Mouse (Mus musculus) left cerebral cortex, postnatal 25 days (tissue): ENCODE data around the gene C330021F23Rik. TPM values are rescaled to one million over a fixed set of nuclear protein-coding genes. Genes with fewer than 3 reads are reported as not detected.

ENCODE experiments used
- DNase-seq, 2 experiments: peaks; one replicate each; pipeline ENCODE4 v3.0.0; 2022; ENCODE audit warnings: low spot score in 2 of 2, mixed read lengths in 1 of 2
- intact Hi-C: fragments of 180-260 bp; cut with DNase I; formaldehyde crosslinking; loops from one replicate; pipeline ENCODE4 v1.15.1; 2025
- total RNA-seq, 2 experiments: library from RNA; stranded (reverse); gene quantifications; 2 replicates each; pipeline ENCODE4 v1.2.3; 2021

Gene C330021F23Rik
- total RNA-seq, 2 experiments from 2014 or later, result not detected

DNA sequence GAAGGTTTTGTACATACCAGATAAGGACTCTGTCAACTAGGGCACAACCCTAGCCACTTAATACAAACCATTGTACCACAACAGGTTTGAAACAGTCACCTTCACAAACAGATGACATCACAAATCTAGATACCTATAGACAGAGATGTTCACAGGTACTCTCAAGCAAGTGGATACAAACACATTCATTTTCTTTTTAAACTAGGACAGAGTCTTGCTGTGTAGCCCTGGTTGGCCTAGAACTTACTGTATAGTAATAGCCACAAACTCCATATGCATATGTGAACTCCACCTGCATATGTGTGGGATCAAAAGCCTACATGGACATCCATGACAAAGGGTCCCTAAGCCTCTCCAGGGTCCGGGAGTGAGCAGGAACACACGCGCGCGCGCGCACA lies 19.2 kb downstream of the C330021F23Rik start, which contains the start of gene Camsap3:
Camsap3 (plus strand) TSS at position 301 of the 398 bp plus-strand sequence.
- DNase-seq, result no peak
- intact Hi-C loops, result loop anchor here (5.0 kb wide), 1 partner anchor 35 kb away; the partner anchor contains the start of genes Pet100 and Xab2

DNA sequence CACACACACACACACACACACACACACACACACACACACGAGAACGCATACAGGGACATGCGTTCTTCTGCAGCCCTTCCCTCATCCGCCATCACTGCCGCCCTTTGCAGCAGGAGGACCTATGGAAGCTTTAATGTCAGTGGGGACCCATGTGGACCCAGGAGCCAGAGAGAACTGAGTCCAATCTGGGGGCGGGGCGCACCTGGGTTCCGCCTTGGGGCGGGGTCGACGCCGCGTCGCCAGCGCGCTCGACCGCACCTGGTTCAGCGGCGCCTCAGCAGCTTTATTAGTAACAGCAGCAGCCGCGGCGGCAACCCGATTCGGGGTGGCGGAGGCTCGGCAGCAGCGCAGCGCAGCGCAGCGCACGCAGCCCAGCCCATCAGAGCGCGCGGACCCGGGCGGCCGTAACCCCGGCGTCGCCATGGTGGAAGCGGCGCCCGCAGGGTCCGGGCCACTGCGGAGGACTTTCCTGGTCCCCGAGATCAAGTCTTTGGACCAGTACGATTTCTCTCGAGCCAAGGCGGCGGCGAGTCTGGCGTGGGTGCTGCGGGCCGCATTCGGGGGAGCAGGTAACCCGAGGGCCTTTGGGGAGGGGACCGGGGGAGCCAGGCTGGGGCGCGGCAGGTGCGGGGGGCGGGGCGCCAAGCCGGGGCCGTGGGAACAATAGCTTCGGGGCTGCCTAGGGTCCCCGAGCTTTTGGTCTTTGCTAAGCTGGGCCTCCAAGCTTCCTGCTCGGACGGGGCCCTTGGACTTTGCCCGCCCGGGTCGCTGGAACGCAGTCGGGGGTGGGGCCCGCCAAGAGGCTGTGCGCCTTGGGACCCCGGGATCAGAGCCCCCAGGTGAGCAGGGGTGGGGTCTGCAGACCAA lies 19.8 kb downstream of the C330021F23Rik start:
- intact Hi-C loops, result loop anchor here (5.0 kb wide), 1 partner anchor 35 kb away; the partner anchor contains the start of genes Pet100 and Xab2
- DNase-seq, result peak; percentile 73 to 80

DNA sequence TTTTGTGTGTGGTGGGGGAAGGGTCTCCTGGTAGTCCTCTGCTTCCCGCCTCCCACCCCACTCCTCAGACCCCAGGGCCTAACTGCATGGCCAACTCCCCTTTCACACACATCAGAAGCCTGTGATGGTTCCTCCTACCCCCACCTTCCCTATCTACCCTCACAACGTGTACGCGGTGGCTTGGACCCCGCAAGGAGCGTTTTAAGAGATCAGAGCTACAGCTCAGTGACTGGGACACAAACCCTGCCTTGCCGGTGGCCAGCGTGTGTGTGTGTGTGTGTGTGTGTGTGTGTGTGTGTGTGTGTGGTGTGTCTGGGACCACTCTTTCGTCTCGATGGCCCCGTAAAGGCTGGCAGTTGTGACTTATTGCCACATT lies 20.5 kb downstream of the C330021F23Rik start:
- intact Hi-C loops, result loop anchor here (5.0 kb wide), 1 partner anchor 34 kb away; the partner anchor contains the start of genes Pet100 and Xab2
- DNase-seq, result peak in 1 of 2 experiments; percentile 22

DNA sequence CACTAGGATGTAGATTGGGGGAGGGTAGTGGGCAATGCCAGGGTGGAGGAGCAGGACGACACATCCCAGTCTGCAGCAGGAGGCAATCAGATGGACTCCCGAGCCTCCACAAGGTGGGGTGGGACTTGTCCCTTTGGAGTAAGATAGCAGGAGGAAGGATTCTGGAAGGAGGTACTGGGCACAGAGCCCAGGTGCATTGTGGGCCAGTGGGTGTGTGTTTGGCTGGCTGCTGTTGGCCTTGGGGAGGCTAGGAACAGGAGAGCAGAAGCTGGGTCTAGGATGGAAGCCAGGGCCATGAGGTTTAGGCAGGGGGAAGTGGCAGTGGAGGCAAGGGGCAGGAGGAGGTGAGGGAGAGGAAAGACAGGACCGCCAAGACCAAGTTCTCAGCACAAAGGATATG lies 25.7 kb downstream of the C330021F23Rik start:
- DNase-seq, result peak in 1 of 2 experiments; percentile 34
- intact Hi-C loops, result no loop called here

DNA sequence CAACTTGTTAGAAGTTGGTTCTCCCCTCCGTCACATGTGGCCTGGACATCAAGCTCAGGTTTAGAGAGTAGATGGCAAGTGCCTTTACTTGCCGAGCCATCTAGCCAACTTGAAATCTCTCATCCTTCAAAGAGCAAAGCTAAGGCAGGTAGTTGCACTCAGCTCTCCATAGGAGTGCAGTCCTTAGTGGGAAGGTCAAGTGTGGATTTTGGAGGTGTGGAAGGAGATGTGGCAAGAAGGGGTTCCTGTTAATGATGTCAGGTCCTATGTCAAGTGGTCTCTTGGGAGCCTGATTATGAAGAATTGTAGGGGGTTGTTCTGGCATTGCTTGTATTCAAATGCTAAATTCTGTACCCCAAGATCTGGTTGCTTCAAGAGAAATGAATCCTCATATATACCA lies 26.7 kb downstream of the C330021F23Rik start:
- intact Hi-C loops, result no loop called here
- DNase-seq, result no peak

DNA sequence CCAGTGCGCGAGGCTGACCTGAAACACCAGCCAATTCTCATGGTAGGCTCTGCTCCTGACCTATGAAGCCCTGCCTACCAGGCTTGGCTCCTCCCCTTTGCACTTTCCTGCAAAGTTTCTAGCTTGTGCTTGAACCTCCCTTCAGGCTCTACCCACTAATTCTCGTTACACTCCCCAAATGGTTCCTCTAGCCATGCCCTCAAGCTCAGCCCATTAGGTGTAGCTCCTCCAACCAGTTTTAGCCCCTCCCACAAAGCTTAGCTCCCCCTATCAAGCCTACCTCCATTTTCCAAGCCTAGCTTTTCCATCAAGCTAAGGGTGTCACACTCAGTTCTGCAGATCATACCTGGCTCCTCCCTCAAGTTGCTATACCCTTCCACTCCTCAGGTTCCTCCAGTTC lies 30.3 kb downstream of the C330021F23Rik start:
- no peak for DNase-seq
- intact Hi-C loops, result no loop called here

DNA sequence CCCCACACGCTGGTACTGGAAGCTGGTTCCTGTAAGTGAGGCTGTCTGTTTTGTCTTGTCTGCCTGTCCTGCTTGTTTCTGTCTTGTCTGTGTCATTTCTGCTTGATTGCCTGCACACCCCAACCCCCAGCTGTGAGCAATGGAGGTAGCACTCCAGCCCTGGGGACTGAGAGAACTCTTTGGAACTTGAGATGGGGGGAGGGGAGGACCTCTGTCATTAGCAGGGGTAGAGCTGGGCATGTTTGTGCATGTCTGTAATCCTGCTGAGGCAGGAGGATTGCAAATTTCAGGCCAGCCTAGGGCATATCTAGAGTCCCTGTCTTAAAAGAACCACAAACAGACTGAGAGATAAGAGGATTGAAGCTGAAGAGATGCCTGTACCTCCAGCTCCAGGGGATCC lies 31.4 kb downstream of the C330021F23Rik start:
- intact Hi-C loops, result no loop called here
- DNase-seq, result no peak

DNA sequence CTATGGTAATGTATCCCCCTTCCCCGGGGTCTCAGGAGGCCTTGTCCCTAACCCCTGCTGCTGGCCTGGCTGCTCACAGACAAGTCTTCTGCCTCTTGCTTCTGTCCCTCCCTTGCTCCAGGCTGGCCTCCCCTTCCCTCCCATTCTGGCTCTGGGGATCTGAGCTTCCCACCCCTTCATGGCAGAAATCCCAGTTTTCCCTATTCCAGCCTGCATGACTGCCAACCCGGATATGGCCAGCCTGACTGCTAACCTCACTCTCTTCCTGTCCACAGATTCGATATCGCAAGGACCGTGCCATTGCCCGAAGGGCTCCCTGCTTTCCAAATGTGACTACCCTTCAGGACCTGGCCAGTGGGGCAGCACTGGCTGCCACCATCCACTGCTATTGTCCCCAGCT lies 32.6 kb downstream of the C330021F23Rik start:
- intact Hi-C loops, result no loop called here

DNA sequence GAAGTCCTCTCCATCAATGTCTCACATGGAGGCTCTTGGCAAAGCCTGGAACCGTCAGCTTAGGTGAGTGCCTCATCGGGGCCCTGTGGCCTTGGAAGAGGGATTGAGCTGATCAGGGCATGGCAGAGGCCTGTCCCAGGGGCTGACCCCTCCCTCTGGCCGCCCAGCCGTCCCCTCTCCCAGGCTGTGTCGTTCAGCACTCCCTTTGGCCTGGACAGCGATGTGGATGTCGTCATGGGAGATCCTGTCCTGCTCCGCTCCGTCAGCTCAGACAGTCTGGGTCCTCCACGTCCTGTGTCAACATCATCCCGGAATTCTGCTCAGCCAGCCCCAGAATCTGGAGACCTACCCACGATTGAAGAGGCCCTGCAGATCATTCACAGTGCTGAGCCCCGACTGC lies 35.6 kb downstream of the C330021F23Rik start:
- intact Hi-C loops, result no loop called here
- DNase-seq, result no peak

More for the DNA sequence above, 32.6 kb downstream of the C330021F23Rik start:
- no peak for DNase-seq

DNA sequence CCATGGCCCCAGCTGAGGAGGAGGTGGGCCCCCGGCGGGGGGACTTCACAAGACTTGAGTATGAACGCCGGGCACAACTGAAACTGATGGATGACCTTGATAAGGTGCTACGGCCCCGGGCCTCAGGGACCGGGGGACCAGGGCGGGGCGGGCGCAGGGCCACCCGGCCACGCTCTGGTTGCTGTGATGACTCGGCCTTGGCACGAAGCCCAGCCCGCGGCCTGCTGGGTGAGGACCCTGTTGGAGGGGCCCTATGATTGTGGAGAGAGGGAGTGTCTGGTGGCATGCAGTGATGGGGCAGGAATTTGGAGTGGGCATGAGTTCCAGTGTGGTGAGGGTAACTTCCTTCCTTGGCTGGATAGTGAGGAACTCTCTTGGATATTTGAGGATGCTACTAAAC lies 38.8 kb downstream of the C330021F23Rik start:
- DNase-seq, result no peak
- intact Hi-C loops, result no loop called here

DNA sequence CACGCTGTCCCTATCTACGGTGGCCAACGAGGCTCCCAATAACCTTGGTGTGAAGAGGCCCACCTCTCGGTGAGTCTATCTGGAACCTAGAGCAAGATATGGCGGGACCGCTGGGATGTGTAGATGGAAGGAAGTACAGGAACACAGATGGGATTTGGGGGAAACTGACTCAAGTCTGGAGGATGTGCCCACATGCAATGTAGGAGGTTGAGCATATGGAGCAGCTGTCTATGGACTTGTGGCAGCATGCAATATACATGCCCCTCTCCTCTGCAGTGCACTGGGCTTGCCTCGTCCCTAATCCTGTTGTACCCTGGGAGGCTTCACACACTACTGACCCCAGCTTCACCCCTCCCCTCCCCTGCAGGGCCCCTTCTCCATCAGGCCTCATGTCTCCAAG lies 40.0 kb downstream of the C330021F23Rik start:
- DNase-seq, result peak in 1 of 2 experiments; percentile 67
- intact Hi-C loops, result no loop called here

DNA sequence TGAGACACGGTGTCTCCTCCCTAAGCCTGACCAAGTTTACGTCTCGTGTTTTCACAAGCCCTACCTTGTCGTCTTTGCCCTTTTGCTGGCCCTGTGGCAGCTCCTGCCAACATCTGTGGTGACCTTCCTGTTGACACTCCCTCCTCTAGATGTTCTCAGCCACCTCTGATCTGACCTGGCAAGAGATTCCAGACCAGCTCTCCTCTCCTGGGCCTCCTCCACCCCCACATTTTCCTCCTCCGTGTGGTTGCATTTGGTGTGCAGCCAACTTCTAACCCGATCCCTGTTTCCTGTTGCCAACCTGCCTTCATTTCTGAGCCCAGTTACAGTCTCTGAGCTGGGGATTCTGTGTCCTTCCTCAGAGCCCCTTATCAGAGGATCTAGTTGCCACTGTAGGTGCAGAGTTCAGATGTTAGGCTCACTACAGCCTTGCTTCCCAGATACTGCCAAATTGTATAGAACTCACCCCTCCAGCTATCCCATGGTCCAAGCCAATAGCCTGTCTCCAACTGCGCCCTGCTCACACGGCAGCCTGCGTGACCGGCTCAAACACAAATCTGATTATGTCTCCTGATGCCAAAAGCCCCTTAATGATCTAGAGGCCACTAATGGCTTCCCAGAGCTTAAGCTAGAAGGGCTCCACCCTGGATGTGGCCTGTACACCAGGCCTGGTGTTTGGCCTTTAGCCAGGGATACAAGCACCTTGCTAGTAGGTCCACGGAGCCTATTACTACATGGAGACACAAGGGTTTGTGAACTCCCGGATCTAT lies 41.4 kb downstream of the C330021F23Rik start:
- intact Hi-C loops, result loop anchor here (1.0 kb wide), 1 partner anchor 12 kb away; the partner anchor contains the start of genes Pet100 and Xab2
- DNase-seq, result no peak

DNA sequence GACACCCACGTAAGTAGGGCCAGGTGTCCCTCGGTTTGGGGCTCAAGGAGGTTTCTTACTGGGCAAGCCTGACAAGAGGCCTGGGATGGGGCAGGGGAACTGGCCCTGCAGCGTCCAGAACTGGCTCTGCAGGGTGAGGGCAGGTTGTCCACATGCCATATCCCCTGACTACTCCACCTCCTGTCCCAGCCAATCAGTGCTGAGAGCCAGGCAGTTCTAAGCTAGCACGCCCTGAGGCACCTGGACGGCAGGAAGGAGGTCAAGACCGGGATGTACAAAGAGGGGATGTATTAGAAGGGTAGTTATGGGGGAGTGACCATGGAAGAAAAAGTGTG lies 42.0 kb downstream of the C330021F23Rik start:
- intact Hi-C loops, result loop anchor here (1.0 kb wide), 1 partner anchor 12 kb away; the partner anchor contains the start of genes Pet100 and Xab2
- no peak for DNase-seq

DNA sequence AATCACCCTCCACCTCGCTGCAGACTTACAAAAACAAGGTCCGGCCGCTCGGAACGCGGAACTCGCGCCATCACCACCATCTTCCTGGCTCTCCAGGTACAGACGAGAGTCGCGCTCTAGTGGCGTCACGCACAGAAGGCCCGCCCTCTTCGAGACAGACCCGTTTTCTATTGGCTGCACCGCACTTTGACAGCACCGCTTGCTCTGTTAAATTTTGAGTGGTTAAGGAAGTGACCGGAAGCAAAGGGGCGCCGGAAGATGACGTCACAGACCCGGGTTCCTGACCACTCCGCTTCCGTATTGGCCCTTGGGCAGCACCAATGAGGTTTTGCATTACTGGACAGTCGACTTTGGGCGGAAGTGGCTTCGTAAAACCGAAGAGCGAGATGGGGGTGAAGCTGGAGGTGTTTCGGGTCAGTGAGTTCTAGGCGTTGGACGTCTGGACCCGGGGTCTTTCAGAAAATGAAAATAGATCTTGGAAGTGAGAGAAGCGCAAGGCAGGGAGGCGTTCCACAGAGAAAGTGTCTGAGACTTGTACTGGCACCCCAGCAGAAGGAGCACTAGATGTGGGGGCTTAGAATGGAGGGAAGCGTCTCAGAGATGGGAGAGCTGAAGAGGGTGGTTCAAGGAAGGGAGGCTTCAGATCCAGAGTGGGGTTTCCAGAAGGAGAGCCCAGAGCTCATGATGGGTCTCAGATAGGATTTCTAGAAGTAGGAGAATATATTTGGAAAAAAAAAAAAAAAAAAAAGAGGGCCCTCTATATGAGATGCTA lies 53.6 kb downstream of the C330021F23Rik start, which contains the start of the genes Xab2 and Pet100:
Xab2 (minus strand) TSS at position 118 of the 772 bp plus-strand sequence.
Pet100 (plus strand) TSS at position 350 of the 772 bp plus-strand sequence.
- peak; percentile 99 to 100 for DNase-seq
- intact Hi-C loops, result loop anchor here (1.0 to 5.0 kb wide), 4 partner anchors 12 to 104 kb away; partner anchors contain the start of genes Camsap3, Pnpla6 and Trappc5

DNA sequence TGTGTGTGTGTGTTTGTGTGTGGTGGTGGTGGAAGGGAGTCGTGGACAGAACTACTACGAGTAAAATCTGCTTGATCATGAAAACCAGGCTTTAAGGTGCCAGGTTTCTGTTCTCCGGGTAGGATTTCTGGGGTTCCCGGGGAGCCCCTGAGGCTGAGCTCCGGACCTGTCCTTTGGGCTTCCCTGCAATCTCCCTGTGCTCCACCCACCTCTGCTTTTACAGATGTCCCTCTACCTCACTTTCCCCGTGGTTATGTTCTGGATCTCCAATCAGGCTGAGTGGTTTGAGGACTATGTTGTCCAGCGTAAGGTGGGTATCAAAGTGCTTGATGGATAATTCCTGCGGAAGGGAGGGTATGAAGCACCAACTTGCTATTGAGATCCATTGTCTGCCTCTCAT lies 54.3 kb downstream of the C330021F23Rik start:
- intact Hi-C loops, result loop anchor here (5.0 kb wide), 2 partner anchors 35 to 105 kb away; partner anchors contain the start of genes Camsap3 and Pnpla6
- no peak for DNase-seq

DNA sequence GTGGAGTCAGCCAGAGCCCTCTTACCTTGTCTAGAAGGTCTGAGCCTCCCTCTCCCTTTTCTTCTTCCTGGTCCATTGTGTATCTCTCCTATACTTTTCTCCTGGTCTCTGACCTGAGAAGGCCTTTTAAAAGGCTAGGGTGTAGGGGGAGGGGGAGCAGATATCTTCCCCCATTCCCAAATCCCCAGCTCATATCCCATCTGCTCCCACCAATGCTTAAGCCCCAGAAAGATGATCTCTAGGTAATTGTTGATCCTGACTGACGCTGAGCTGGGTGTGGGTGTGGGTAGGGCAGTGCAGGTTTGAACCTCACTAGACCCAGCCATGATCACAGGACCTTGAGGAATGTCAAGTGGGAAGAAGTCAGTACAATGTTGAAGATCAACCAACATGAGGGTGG lies 57.7 kb downstream of the C330021F23Rik start, which contains the start of gene Pcp2:
Pcp2 (minus strand) TSS at position 101 of the 400 bp plus-strand sequence.
- no peak for DNase-seq
- intact Hi-C loops, result no loop called here

DNA sequence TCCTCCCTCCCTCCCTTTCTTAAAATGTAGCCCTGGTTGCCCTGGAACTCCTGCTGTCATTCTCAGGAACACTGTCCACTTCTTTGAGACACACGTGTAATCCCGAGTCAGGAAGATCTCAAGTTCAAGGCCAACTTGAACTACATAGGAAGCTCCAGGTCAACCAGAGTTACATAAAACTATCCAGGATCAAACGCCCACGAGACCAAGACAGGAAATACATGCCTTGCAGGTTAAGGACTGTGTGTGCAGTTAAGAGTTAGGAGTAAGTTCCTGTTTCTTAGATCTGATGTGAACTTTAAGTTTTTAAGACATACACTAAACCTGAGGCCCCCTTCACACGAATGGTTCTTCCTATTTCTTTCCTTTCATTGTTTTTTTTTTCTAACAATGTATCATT lies 59.2 kb downstream of the C330021F23Rik start:
- intact Hi-C loops, result loop anchor here (1.0 kb wide), 1 partner anchor 45 kb away; the partner anchor contains the start of gene Fcor
- DNase-seq, result no peak

DNA sequence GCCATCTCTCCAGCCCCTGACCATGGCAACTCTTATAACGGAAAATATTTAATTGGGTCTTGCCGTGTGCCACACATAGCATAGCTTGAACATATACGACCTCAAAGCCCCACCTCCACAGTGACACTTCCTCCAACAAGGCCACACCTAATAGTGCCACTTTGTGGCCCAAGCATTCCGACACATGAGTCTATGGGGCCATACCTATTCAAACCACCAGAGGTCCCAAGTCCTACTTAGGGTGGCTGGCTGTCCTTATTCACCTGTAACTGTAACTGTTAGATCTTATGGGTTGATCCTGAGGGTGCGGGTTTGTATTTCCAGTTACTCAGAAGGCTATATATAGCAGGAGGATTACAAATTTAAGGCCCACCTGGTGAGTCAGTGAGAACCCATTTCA lies 60.2 kb downstream of the C330021F23Rik start:
- peak in 1 of 2 experiments; percentile 52 for DNase-seq
- intact Hi-C loops, result no loop called here
